Mouse (Mus musculus) hindbrain, embryonic 10.5 days (tissue): ENCODE measurements around the gene Arid1a. TPM values are rescaled to one million over a fixed set of nuclear protein-coding genes. Genes with fewer than 3 reads are reported as not detected.
"Not testable (repeated sequence)": the region's sequence is repeated elsewhere in the genome, so short reads cannot be mapped to it uniquely, and the experiment has no call there.

Experiments used
- DNase-seq: peaks from one replicate; pipeline ENCODE4 v3.0.0-alpha.2; 2017; ENCODE audit warnings: low spot score
- H3K27ac ChIP-seq: fragments of 300-500 bp; sonication (generic); 2 replicates; pipeline ENCODE4 v1.5.1; 2016; ENCODE audit warnings: mild to moderate bottlenecking, moderate library complexity
- H3K27me3 ChIP-seq: fragments of 300-500 bp; sonication (generic); 2 replicates; pipeline ENCODE4 v1.6.1; 2016; ENCODE audit warnings: mild to moderate bottlenecking; ENCODE audit not compliant: poor library complexity, insufficient read depth, severe bottlenecking
- H3K36me3 ChIP-seq: fragments of 300-500 bp; sonication (generic); 2 replicates; pipeline ENCODE4 v1.6.1; 2016; ENCODE audit warnings: mild to moderate bottlenecking, moderate library complexity
- H3K4me1 ChIP-seq: fragments of 300-500 bp; sonication (generic); replicated peaks from 2 replicates; pipeline ENCODE4 v1.6.1; 2016; ENCODE audit warnings: mild to moderate bottlenecking
- H3K4me3 ChIP-seq: fragments of 300-500 bp; sonication (generic); 2 replicates; pipeline ENCODE4 v1.5.1; 2016; ENCODE audit warnings: mild to moderate bottlenecking, moderate library complexity
- H3K9me3 ChIP-seq: fragments of 300-500 bp; sonication (generic); 2 replicates; pipeline ENCODE4 v1.6.1; 2016; ENCODE audit warnings: mild to moderate bottlenecking, moderate library complexity
- WGBS: fragments of 180-500 bp; shearing (Covaris S2); methylation state at CpG from one replicate; pipeline ENCODE4 v1.1.7; 2016; 5-methylcytosine and 5-hydroxymethylcytosine counted together
- polyA plus RNA-seq: library from polyadenylated mRNA; unstranded; fragments of >200 nt; fragmentation: Nextera tagmentation; extraction: Ambion mirVana; gene quantifications from 2 replicates; pipeline ENCODE4 v1.2.1, GENCODE M21; 2016

The Arid1a gene
- polyA plus RNA-seq, 1 experiment from 2014 or later: 37.5 TPM

GRCm38 (mm10) chr4:133651986-133652385, 104.6 kb downstream of the Arid1a start:
- DNase-seq: no peak
- Histone ChIP-seq H3K27me3 (no peaks in the 10 kb centered on the region), H3K4me3 (no peak overlapping the region), H3K27ac (no peak overlapping the region), H3K9me3 (no peaks in the 10 kb centered on the region), H3K36me3 (no peaks in the 10 kb centered on the region), H3K4me1 (peaks cover 10% of the 10 kb centered on the region)
- 69% methylated on average over 4 of the region's 4 CpGs for WGBS

- no peaks in the 10 kb centered on the region for H3K27me3 ChIP-seq
- H3K27ac ChIP-seq: no peak overlapping the region
- no peaks in the 10 kb centered on the region for H3K36me3 ChIP-seq
- H3K9me3 ChIP-seq: no peaks in the 10 kb centered on the region
- H3K4me3 ChIP-seq: no peak overlapping the region
- H3K4me1 ChIP-seq: peaks cover 7% of the 10 kb centered on the region
- DNase-seq: no peak
- WGBS: 66% methylated on average over 10 of the region's 10 CpGs
Observed at GRCm38 (mm10) chr4:133651445-133651844, 105.1 kb downstream of the Arid1a start.

GRCm38 (mm10) chr4:133649989-133650699, 106.4 kb downstream of the Arid1a start, which contains the start of gene Zdhhc18:
Gene Zdhhc18 (minus strand): TSS chr4:133650154.
- peak; percentile 76 for DNase-seq
- Histone ChIP-seq H3K4me1 (peaks cover 3% of the 10 kb centered on the region; the same call in 1 of the 2 replicates), H3K9me3 (no peaks in the 10 kb centered on the region), H3K36me3 (no peaks in the 10 kb centered on the region), H3K4me3 (peak within 1 kb of the TSS; percentile 24; the same call in 1 of the 2 replicates), H3K27ac (0 out of 2 replicates have a peak within 1 kb of the TSS, but pooled peaks have one; percentile 41), H3K27me3 (no peaks in the 10 kb centered on the region)
- 44% methylated on average over 7 of the region's 7 CpGs for WGBS

DNA sequence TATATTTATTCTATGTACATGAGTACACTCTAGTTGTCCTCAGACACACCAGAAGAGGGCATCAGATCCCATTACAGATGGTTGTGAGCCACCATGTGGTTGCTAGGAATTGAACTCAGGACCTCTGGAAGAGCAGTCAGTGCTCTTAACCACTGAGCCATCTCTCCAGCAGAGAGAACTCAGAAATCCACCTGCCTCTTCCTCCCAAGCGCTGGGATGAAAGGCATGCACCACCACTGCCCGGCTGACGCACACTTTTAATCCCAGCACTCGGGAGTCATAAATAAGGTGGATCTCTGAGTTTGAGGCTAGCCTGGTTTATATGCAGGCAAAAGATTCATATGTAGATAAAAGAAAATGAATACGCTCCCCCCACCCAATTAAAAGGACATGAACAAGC, 107.1 kb downstream of the Arid1a start:
- Histone ChIP-seq H3K27ac (0 out of 2 replicates have a peak overlapping the region, but pooled peaks have one; percentile 41), H3K4me3 (peak overlapping the region; percentile 24; the same call in 1 of the 2 replicates)
- not testable (repeated sequence) for H3K9me3 ChIP-seq, H3K36me3 ChIP-seq, H3K4me1 ChIP-seq, DNase-seq, H3K27me3 ChIP-seq
- WGBS: 92% methylated on average over 5 of the region's 5 CpGs

GRCm38 (mm10) chr4:133645680-133646079, 110.9 kb downstream of the Arid1a start:
- Histone ChIP-seq H3K4me1 (peaks cover 3% of the 10 kb centered on the region; the same call in 1 of the 2 replicates), H3K27me3 (no peaks in the 10 kb centered on the region), H3K36me3 (no peaks in the 10 kb centered on the region), H3K4me3 (no peak overlapping the region), H3K9me3 (peaks cover 11% of the 10 kb centered on the region), H3K27ac (no peak overlapping the region)
- DNase-seq: no peak
- WGBS: 42% methylated on average over 21 of the region's 21 CpGs

- Histone ChIP-seq H3K36me3 (no peaks in the 10 kb centered on the region), H3K4me3 (no peak overlapping the region), H3K4me1 (peaks cover 3% of the 10 kb centered on the region; the same call in 1 of the 2 replicates), H3K27ac (no peak overlapping the region), H3K27me3 (no peaks in the 10 kb centered on the region), H3K9me3 (peaks cover 11% of the 10 kb centered on the region)
- no peak for DNase-seq
- WGBS: 87% methylated on average over 3 of the region's 3 CpGs
Observed at GRCm38 (mm10) chr4:133645195-133645594, 111.4 kb downstream of the Arid1a start.

- no peaks in the 10 kb centered on the region for H3K9me3 ChIP-seq
- H3K4me3 ChIP-seq: no peak overlapping the region
- H3K4me1 ChIP-seq: peaks cover 34% of the 10 kb centered on the region
- WGBS: 82% methylated on average over 5 of the region's 5 CpGs
- no peaks in the 10 kb centered on the region for H3K36me3 ChIP-seq
- no peak overlapping the region for H3K27ac ChIP-seq
- no peaks in the 10 kb centered on the region for H3K27me3 ChIP-seq
- DNase-seq: no peak
Observed at GRCm38 (mm10) chr4:133634043-133634410, 122.5 kb downstream of the Arid1a start.

DNA sequence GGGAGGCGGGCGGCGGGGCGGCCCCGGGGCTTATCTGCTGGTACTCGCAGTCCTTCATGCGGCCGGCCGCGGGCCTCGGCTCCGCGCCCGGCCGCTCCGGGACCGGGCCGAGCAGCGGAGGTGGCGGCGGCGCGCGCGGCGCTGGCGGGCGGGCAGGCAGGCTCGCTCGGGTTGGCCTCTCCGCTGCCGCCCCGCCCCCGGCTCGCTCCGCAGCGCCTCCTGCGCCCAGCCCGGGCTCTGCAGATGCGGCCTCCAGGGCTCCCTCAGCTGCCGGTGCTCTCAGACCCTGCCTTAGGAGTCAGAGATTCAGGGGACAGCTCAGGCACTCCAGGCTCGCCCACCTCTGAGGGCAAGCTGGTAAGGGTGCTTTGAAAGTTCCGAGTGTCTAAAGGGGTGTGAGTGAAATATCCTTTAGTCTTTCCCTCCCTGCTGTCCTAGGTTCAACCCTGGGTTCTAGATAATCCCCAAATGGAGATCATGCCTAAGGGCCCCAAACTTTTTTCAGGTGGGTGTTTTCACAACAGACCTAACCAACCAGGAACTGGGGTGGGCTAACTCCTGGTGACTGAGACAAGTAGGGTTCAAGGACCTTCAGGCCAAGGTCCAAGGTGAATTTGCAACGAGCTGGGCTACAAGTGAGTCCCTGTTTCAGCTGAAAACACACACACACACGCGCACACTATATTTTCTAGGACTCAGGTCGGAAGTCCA, 123.1 kb downstream of the Arid1a start:
- H3K4me3 ChIP-seq: peak overlapping the region; percentile 90
- peak; percentile 86 for DNase-seq
- no peaks in the 10 kb centered on the region for H3K27me3 ChIP-seq
- peak overlapping the region; percentile 90 for H3K27ac ChIP-seq
- H3K4me1 ChIP-seq: peaks cover 34% of the 10 kb centered on the region
- H3K36me3 ChIP-seq: no peaks in the 10 kb centered on the region
- WGBS: 8% methylated on average over 47 of the region's 47 CpGs
- no peaks in the 10 kb centered on the region for H3K9me3 ChIP-seq

DNA sequence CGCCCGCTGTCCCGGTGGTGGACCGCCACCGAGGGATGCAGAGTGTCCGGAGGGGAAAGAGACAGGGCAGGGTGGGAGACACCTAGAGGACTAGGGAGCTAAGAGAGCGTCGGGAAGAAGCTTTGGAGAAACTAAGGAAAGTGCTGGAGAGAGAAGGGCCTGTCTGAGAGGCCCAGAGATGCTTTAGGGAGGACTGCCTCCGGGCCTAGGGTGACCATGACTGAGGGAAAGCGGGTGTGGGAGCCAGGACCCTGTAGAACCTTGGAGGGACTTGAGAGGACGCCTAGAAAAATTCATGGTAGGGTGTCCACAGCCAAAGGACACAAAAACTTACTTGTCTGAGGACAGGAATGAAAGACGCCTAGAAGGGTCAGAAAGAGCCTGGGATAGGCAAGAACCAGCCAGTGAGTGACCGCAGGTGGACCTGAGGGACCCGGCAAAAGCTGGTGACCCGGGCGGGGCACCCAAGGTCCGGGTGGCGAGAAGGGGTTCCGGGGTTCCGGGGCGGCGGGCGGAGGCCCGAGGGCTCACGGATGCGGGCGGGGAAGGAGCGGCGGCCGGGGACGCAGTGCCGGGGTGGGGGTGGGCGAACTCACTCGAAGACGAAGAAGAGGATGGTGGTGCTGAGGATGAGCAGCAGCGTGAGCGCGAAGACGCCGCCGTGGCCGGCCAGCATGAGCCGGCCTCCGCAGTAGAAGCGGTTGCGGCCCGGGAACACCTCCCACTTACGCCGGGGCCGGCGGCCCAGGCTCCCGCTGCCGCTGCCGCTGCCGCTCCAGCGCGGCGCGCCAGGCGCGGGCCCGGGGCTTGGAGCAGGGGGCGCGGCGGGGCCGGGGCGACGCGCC, 123.9 kb downstream of the Arid1a start:
- Histone ChIP-seq H3K9me3 (no peaks in the 10 kb centered on the region), H3K4me1 (peaks cover 34% of the 10 kb centered on the region), H3K4me3 (peak overlapping the region; percentile 90), H3K27me3 (no peaks in the 10 kb centered on the region), H3K36me3 (no peaks in the 10 kb centered on the region), H3K27ac (peak overlapping the region; percentile 90)
- WGBS: 4% methylated on average over 64 of the region's 69 CpGs
- DNase-seq: peak; percentile 10

DNA sequence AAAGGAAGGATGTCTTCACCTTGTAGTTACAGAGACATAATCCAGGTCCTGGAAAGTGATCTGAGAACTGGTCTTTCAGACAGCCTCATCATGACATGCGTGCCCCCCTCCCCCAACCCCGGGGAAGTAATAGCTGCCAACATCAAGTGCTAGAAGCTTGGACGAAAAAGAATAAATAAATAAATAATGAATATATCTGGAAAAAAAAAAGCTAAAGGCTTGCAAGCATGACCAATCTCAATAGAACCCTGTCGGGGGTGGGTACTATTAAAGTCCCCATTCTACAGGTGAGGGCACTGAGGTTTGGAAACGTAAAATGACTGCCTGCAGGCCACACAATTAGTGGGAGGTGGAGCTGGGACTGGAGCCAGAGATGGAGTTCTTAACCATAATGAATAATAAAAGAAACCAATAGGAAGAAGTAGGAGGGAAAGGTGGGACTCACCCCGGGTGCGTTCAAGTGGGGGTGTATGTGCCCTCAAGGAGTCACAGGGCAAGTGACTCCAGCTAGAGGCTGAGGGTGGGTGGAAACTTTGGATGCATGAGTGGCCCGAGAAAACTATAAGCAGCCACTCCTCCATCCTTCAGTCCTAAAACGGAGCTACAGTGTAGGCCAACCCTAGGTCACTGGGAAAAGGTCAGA, 124.7 kb downstream of the Arid1a start:
- peak overlapping the region; percentile 90 for H3K4me3 ChIP-seq
- peaks cover 3% of the 10 kb centered on the region for H3K36me3 ChIP-seq
- peak overlapping the region; percentile 90 for H3K27ac ChIP-seq
- H3K4me1 ChIP-seq: peaks cover 36% of the 10 kb centered on the region
- H3K9me3 ChIP-seq: no peaks in the 10 kb centered on the region
- WGBS: 44% methylated on average over 9 of the region's 9 CpGs
- no peak for DNase-seq
- no peaks in the 10 kb centered on the region for H3K27me3 ChIP-seq

DNA sequence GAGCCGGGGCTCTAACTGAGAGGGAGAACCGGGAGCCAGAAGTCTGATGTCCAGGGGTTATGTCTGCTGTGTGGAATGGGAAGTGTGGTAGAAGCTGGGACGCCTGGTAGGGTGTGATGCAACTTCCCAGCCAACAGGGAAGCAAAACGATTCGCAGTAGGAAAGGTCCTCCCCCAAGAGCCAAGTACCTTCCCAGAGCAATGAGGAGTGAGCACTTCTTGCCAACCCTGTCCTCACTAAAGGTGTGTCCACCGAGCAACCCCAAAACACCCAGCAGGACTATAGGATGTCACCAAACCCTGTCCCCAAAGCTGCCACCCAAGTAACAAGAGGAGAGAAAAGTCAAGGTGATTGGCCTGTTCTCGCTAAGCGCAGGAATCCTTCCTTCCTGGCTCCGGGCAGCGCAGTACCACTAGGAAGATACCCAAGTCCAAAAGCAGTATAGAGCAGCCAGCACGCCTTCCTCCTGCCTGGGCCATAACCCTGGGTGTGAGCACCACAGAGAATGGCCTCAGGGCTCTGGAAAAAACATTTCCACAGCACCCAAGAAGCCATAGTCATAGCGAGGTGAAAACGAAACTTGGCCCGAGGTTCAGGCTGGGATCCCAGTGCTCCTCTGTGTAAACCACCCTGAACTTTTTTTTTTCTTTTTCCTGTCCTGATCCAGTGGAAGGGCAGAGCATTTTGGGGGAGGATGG, 125.3 kb downstream of the Arid1a start:
- Histone ChIP-seq H3K36me3 (peaks cover 10% of the 10 kb centered on the region), H3K27ac (no peak overlapping the region), H3K9me3 (no peaks in the 10 kb centered on the region), H3K27me3 (no peaks in the 10 kb centered on the region), H3K4me1 (peaks cover 42% of the 10 kb centered on the region), H3K4me3 (0 out of 2 replicates have a peak overlapping the region, but pooled peaks have one; percentile 90)
- WGBS: 85% methylated on average over 14 of the region's 14 CpGs
- DNase-seq: no peak
